Mouse (Mus musculus): ENCODE measurements around the gene Nubp1. TPM values are rescaled to one million over a fixed set of nuclear protein-coding genes. Genes with fewer than 3 reads are reported as not detected.

The Nubp1 gene
- total and polyA plus RNA-seq, 3 experiments, result 57.7 to 75.0 TPM; not detected in 1

DNA sequence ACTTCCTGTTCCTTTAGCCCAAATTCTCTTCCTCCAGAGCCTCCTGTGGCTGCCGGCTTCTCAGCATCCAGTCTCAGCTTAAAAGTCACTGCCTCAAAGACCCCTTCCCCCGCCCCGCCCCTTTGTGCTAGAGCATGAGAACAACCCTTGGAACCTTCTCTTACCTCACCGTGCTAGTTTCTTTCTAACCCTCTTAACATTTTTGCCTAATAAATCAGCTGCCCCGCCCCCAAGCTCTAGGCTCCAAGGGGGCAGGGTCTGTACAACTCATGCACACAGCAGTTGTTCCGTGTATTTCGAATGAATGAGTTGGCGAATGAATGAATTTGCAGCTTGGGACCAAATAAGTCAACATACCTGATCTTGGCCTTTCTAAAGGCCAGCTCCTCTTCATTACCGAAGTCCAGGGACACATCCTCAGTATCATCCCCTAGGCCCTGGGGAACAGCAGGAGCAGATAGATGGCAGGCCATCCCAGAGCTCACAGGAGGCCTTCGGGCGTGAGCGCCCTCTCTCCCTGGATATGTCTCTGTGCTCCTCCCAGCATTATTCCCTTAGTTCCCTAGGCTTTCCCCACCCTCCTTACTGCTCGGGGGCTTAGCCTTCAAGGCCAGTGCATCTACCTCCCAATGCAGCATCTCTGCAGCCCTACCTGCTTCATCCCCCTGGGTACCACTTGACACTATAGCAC is 35.0 kb downstream of the Nubp1 start:
- H3K27me3 ChIP-seq (ENCODE audit: control insufficient read depth in 1 of 2, insufficient read depth in 2 of 2, low read length in 2 of 2), result no peaks in the 10 kb centered on the region
- no peak overlapping the region for H3K27ac ChIP-seq (ENCODE audit: control insufficient read depth, low read depth, low read length)
- no peaks in the 10 kb centered on the region for H3K4me1 ChIP-seq (ENCODE audit: control insufficient read depth in 1 of 2, insufficient read depth in 2 of 2, low read length in 2 of 2)
- H3K36me3 ChIP-seq (ENCODE audit: control insufficient read depth in 1 of 2, insufficient read depth in 2 of 2, low read length in 2 of 2), result no peaks in the 10 kb centered on the region
- TF ChIP-seq CTCF (IDR thresholded peaks at IDR 0.05 in 2 of 3, conservative IDR thresholded peaks at IDR 0.05 in 1 of 3; ENCODE audit: control insufficient read depth in 1 of 3, insufficient read depth in 1 of 3, low read depth in 2 of 3, low read length in 3 of 3, poor library complexity in 1 of 3, severe bottlenecking in 1 of 3) (no peak), USF2 (IDR thresholded peaks at IDR 0.05; ENCODE audit: borderline replicate concordance in 1 of 2, insufficient read depth in 1 of 2, low read depth in 1 of 2, low read length in 2 of 2) (no peak), CHD2 (IDR thresholded peaks at IDR 0.05; ENCODE audit: low read length) (no peak), MAX (IDR thresholded peaks at IDR 0.05; ENCODE audit: low read length) (no peak), USF1 (IDR thresholded peaks at IDR 0.05; ENCODE audit: low read depth, low read length) (no peak), POLR2AphosphoS2 (IDR thresholded peaks at IDR 0.05; ENCODE audit: low read length) (no peak), MYB (IDR thresholded peaks at IDR 0.05; ENCODE audit: low read depth, low read length) (no peak), UBTF (IDR thresholded peaks at IDR 0.05; ENCODE audit: borderline replicate concordance, insufficient read depth, low read depth, low read length) (no peak)
- H3K9me3 ChIP-seq (replicated peaks; ENCODE audit: insufficient read depth, low read length), result no peaks in the 10 kb centered on the region
- no peak for DNase-seq (ENCODE audit: low read depth, low spot score)
- no peak overlapping the region for H3K9ac ChIP-seq (ENCODE audit: control insufficient read depth, low read depth, low read length, poor library complexity, severe bottlenecking)
- no peaks in the 10 kb centered on the region for H3K79me2 ChIP-seq (ENCODE audit: control insufficient read depth, insufficient read depth, low read length, poor library complexity)
- H3K4me3 ChIP-seq (ENCODE audit: control insufficient read depth in 1 of 2, insufficient read depth in 1 of 2, low read depth in 2 of 2, low read length in 2 of 2), result no peak overlapping the region

DNA sequence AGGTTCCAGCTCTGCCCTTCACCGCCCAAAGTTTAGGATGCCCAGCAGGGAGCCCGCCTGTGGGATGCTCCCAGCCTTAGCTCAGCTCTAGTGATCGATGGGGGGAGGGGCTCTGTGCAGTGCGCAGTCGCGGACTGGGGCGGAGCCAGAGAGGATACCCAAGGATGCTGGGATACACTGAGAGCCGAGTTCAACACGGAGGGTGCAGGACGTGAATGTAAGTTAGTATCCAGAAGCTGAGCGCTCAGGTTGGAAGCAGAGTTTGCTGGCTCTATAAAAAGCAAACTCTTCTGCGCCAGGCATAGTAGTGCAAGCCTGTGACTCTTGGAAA is 35.5 kb downstream of the Nubp1 start, which contains the start of gene Tvp23a:
Tvp23a (minus strand) TSS at position 99 of the 331 bp plus-strand sequence.
- Histone ChIP-seq H3K4me1 (ENCODE audit: control insufficient read depth in 1 of 2, insufficient read depth in 2 of 2, low read length in 2 of 2) (no peaks in the 10 kb centered on the region), H3K36me3 (ENCODE audit: control insufficient read depth in 1 of 2, insufficient read depth in 2 of 2, low read length in 2 of 2) (no peaks in the 10 kb centered on the region), H3K9me3 (replicated peaks; ENCODE audit: insufficient read depth, low read length) (no peaks in the 10 kb centered on the region), H3K4me3 (ENCODE audit: control insufficient read depth in 1 of 2, insufficient read depth in 1 of 2, low read depth in 2 of 2, low read length in 2 of 2) (no peak within 1 kb of the TSS), H3K79me2 (ENCODE audit: control insufficient read depth, insufficient read depth, low read length, poor library complexity) (no peaks in the 10 kb centered on the region), H3K27me3 (ENCODE audit: control insufficient read depth in 1 of 2, insufficient read depth in 2 of 2, low read length in 2 of 2) (no peaks in the 10 kb centered on the region), H3K9ac (ENCODE audit: control insufficient read depth, low read depth, low read length, poor library complexity, severe bottlenecking) (no peak within 1 kb of the TSS), H3K27ac (ENCODE audit: control insufficient read depth, low read depth, low read length) (no peak within 1 kb of the TSS)
- no peak for DNase-seq (ENCODE audit: low read depth, low spot score)
- no peak for TF ChIP-seq USF2 (IDR thresholded peaks at IDR 0.05; ENCODE audit: borderline replicate concordance in 1 of 2, insufficient read depth in 1 of 2, low read depth in 1 of 2, low read length in 2 of 2)
- TF ChIP-seq KAT2A (conservative IDR thresholded peaks at IDR 0.05; ENCODE audit: low read depth, low read length), result no peak
- TF ChIP-seq GABPA (IDR thresholded peaks at IDR 0.05; ENCODE audit: low read depth, low read length), result no peak
- no peak for TF ChIP-seq ZKSCAN1 (IDR thresholded peaks at IDR 0.05; ENCODE audit: low read depth, low read length)
- TF ChIP-seq CHD1 (IDR thresholded peaks at IDR 0.05; ENCODE audit: low read depth, low read length), result no peak
- TF ChIP-seq NELFE (IDR thresholded peaks at IDR 0.05; ENCODE audit: low read depth, low read length), result no peak
- TF ChIP-seq RCOR1 (IDR thresholded peaks at IDR 0.05; ENCODE audit: low read depth, low read length), result no peak
- TF ChIP-seq POLR2AphosphoS2 (IDR thresholded peaks at IDR 0.05; ENCODE audit: low read length), result no peak
- no peak for TF ChIP-seq ELF1 (IDR thresholded peaks at IDR 0.05; ENCODE audit: low read depth, low read length)

All from MEL (cell line).